Mouse (Mus musculus): ENCODE measurements at regions not wholly inside any gene's neighbourhood (a gene's known extent, or its start where the extent isn't known, plus 50 kb on each side); places are given as distances from the start of the nearest gene placed in this dataset.

DNA sequence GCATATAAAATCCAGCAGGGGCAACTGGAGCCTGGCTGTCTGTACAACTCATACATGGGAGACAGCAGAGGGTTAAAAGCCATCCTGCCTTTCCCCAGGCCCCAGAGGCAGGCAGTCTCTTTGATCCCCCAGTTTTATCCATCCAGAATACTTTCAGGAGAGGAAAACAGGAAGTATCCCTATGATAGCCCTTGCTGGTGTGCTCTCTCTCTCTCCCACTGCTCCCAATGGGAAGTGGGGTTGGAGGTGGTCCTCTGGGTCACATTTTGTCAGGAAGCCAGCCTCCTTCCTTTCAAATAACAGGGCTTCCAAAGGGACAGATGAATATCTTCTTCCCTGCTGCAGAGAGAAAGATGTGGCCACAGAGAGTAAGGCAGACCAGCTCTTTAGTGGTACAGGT, 50.1 kb upstream of the Pim1 start:
- TF ChIP-seq CTCF (IDR thresholded peaks at IDR 0.05; ENCODE audit: borderline replicate concordance, extremely low read depth, insufficient read depth, insufficient read length) (no peak), POLR2A (IDR thresholded peaks at IDR 0.05; ENCODE audit: borderline replicate concordance, extremely low read depth, insufficient read depth, insufficient read length, poor library complexity, severe bottlenecking) (no peak)

All from brain, embryonic 14.5 days (tissue).